Mouse (Mus musculus) heart, postnatal 36 days (tissue): ENCODE results near the gene Hist1h2br. TPM values are rescaled to one million over a fixed set of nuclear protein-coding genes. Genes with fewer than 3 reads are reported as not detected.
"Not testable (repeated sequence)": the region's sequence is repeated elsewhere in the genome, so short reads cannot be mapped to it uniquely, and the experiment has no call there.

Experiments used
- DNase-seq, 2 experiments: peaks; one replicate each; pipeline ENCODE4 v3.0.0; 2021 to 2022
- intact Hi-C: fragments of 180-260 bp; cut with DNase I; formaldehyde crosslinking; loops from one replicate; pipeline ENCODE4 v1.15.1; 2025
- total RNA-seq, 2 experiments: library from RNA; stranded (reverse); gene quantifications; 2 replicates each; pipeline ENCODE4 v1.2.3; 2021

The Hist1h2br gene
- total RNA-seq, 2 experiments from 2014 or later, result 35.2 to 36.8 TPM

DNA sequence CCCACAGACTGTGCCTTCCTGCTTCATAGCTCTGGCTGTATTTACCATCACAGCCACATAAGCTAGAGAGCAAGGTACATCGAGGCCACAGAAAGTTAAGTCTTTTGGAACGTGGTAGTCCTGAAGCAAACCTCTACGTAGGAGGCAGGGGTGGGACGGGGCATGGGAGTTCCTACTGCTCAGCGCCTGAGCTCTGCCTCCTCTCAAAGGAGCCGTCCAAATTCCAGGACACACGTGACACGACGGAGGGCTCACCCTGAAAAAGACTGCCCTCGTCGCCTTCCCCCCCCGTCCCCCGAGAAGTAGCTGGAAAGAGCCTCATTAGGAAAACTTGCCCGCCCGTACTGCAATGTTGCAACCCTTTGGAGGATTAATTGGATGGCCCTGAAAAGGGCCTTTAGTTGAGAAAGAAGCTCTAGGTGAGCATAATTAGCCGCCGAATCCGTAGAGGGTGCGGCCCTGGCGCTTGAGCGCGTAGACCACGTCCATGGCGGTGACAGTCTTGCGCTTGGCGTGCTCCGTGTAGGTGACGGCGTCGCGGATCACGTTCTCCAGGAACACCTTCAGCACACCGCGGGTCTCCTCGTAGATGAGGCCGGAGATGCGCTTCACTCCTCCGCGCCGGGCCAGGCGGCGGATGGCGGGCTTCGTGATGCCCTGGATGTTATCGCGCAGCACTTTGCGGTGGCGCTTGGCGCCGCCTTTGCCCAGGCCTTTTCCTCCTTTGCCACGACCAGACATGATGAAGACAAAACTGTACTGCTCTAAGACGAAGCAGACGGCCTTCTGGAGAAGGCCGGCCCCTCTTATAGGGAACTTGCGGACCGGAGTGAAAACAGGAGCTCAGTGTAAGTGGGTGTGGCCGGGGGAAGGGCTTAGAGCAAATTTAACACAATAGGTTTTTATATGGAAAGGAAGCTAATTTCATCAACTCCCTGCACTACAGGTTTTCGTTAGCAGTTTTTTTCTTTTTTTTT is 1.8 kb upstream of the Hist1h2br start, which contains the start of gene Hist1h4n:
Gene Hist1h4n, minus strand, starts transcription at position 779 of the 977 bp plus-strand sequence.
- peak in 1 of 2 experiments; percentile 44 for DNase-seq
- intact Hi-C loops, result loop anchor here (10.0 kb wide), 1 partner anchor 47 kb away; the partner anchor contains the start of genes Hist1h1b, Hist1h2an, Hist1h2bp and Hist1h3i

DNA sequence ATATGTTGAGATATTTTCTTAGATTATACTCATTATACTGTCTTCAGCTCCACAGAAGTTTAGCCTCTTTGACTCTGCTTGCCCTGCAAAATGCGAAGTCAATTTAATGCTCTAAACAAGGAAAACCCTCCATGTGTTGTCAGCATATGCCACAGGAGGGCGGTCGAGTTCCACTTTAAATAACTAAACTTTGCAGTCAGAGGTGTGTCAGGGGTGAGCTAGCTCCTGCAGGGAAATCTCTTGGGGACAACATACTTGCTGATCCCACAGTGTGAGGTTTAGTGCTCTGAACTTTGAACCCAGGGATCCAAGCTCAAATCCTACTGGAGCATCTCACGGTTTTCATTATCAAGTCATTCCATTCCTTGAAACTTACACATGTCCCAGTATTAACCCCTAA is 7.0 kb downstream of the Hist1h2br start:
- DNase-seq, intact Hi-C loops: not testable (repeated sequence)

DNA sequence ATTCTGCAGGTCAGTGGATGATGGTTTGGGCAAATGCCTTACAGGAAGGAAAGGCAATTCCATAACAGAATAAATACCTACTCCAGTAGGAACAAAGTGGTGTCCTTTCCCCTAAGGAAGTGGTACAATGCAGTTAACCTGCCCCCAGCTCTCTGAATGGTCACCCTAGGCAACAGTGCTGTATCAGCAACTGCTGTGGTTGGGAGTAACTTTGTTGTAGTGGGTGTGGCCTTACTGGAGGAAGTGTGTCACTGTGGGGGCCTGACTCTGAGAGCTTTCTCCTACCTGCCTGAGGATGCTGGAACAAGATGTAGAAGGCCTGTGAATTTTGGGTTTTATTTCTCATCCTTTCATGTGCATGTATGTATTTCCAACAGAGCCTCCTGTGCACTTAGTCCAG is 12.8 kb downstream of the Hist1h2br start:
- DNase-seq, intact Hi-C loops: not testable (repeated sequence)

DNA sequence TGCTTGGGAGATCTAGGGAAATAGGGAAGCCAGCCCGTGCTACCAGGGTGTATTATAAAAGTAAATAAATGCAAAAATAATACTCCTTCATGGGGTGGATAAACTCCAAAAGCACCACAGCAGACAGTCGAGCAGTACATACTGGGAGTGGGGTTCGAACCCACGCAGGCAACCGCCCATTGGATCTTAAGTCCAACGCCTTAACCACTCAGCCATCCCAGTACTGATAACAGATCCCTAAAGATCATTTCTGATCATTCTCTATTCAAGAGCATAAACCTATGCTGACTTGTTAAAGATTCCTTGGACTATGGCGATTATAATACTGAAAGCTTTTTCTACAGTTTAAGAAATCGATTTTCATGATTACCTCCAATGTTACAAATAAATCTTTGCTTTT is 14.3 kb downstream of the Hist1h2br start:
- no peak for DNase-seq
- intact Hi-C loops, result no loop called here

DNA sequence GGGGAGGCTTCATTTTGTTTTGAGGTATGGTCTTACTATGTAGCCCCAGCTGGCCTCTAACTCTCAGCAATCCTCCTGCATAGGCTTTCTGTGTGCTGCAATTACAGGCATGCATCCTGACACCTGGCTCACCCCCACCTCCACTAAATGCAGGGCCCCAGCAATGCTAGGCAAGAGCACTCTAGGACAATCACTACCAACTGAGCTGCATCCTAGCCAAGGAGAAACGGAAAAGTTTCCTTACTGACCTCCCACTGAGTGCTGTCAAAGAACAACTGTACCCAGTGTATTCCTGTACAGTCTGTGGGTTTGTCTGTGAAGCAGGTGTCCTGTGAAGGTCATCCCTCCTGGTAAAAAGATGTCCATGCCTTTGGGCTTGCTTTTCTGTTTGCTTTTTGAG is 17.2 kb downstream of the Hist1h2br start:
- intact Hi-C loops, result loop anchor here (10.0 kb wide), 4 partner anchors 64 to 1584 kb away; partner anchors contain the start of gene Zfp184
- not testable (repeated sequence) for DNase-seq

DNA sequence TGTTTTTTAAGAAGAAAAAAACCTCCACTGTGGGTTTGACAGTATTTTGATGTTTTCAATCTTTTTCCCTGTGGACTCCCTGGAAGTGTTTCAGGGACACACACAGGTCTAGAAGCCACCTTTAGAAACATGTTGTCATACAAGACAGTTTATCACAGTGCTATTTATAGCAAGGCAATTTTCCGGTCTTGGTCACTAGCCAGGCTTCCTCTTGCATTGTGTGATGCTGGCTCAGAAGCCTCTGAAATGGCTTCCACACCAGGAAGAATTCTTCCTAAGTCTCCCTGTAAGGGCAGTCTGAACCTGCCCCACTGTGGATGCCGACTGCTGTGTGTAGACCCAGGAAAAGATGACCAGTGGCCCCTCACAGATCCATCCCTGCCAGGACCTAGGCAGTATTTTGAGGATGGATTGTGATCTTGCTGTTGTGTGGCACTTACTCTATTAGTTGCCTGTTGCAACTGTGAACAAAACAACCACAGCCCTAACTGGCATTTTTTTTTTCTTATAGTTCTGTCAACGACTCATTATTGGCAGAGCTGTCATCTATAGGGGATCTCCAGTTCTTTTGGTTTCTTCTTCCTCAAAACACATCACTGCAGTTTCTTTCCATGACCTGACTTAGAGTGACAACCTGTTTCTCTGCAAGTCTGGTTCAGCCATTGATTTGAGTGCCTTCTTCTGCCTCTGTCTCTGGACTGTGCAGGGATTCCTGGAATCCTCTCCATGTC is 18.8 kb downstream of the Hist1h2br start:
- intact Hi-C loops, result loop anchor here (10.0 kb wide), 4 partner anchors 62 to 1582 kb away; partner anchors contain the start of gene Zfp184

DNA sequence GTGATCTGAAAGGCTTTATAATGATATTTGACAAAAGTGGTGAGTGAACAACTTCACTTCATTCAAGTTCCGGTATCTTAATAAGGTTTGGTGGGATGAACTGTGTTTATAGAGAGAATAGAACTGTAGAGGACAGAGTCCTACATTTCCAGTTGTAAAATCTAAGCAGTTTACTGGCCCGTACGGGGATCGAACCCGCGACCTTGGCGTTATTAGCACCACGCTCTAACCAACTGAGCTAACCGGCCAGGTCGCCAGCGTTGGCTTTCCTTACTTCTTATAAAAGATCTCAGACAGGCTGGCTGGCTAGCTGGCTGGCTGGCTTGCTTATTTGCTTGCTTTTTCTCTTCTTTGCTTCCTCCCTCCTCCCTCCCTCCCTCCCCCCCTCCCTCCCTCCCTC is 21.6 kb downstream of the Hist1h2br start:
- intact Hi-C loops, result loop anchor here (10.0 kb wide), 4 partner anchors 60 to 1580 kb away; partner anchors contain the start of gene Zfp184
- peak; percentile 80 to 81 for DNase-seq

More for the DNA sequence above, 18.8 kb downstream of the Hist1h2br start:
- peak; percentile 47 to 60 for DNase-seq

DNA sequence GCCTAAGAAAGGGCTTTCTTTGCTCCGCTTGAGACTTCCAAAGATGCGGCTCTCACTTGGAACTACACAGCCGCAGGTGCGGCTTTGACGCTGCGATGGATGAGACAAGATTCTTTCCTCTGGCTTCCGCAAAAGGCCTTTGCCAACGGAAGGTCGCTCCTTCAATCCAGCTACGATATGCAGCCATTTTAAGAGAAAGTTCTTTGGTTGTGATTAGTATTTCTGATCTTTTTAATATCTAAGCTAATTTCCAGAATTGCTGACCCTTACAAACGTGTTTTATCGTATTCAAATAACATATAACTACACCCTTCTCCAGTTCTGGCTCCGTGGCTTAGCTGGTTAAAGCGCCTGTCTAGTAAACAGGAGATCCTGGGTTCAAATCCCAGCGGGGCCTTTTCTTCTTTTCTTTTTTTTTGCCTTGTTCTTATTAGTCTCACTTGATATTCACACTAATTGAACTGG is 22.2 kb downstream of the Hist1h2br start:
- DNase-seq, result peak; percentile 28 to 29
- intact Hi-C loops, result loop anchor here (10.0 kb wide), 4 partner anchors 59 to 1579 kb away; partner anchors contain the start of gene Zfp184

DNA sequence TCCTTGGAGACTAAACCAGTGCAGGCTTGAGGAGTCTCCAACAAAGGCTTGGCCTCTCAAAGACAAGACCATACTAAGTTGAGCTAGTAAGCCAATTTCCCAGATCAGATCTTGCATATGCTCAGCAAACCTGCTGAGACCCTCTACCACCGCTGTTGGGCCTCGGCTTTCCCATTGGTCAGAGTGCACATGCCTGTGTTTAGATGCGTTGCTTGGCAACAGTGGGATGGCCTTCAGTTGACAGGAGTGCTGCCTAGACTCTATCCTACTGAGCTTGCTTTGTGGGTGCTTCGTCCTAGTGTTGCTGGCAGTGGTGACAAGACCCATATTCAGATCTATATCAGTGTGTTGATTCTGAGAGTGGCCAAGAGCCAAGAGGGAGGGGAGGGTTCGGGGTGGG is 28.1 kb downstream of the Hist1h2br start:
- intact Hi-C loops, result no loop called here
- DNase-seq, result no peak

DNA sequence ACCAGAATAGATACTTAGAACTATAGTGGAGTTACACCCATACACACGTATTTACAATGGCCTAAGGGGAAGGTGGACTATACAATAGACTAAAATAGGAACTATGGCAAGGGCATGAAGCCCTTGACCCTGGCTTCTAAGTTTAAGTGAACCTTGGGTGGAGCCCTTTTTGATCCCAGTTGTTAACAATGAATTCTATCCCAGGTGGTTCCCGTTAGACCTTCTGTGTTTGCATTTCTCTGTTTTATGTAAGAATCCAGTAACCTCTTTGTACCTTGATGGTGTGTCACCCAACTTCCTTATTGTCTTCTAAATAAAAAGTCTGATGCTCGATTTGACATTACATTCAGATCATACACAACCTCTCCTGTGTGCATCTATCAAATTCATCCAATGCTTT is 32.0 kb downstream of the Hist1h2br start:
- DNase-seq, intact Hi-C loops: not testable (repeated sequence)

DNA sequence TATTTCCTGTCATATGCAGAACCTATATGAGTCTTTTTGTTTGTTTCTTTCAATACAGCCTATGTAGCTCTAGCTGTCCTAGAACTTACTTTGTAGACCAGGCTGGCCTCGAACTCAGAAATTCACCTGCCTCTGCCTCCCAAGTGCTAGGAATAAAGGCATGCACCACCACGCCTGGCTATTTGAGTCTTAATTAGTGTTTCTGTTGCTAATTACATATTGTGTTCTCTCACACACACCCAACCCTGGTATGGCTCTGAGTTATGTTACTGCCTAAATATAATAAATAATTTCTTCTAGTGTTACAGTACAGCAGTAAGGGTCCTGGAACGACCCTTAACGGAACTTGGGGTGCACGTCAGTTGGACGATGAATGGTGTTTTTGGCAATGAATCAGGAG is 47.2 kb downstream of the Hist1h2br start:
- intact Hi-C loops, result no loop called here
- no peak for DNase-seq

DNA sequence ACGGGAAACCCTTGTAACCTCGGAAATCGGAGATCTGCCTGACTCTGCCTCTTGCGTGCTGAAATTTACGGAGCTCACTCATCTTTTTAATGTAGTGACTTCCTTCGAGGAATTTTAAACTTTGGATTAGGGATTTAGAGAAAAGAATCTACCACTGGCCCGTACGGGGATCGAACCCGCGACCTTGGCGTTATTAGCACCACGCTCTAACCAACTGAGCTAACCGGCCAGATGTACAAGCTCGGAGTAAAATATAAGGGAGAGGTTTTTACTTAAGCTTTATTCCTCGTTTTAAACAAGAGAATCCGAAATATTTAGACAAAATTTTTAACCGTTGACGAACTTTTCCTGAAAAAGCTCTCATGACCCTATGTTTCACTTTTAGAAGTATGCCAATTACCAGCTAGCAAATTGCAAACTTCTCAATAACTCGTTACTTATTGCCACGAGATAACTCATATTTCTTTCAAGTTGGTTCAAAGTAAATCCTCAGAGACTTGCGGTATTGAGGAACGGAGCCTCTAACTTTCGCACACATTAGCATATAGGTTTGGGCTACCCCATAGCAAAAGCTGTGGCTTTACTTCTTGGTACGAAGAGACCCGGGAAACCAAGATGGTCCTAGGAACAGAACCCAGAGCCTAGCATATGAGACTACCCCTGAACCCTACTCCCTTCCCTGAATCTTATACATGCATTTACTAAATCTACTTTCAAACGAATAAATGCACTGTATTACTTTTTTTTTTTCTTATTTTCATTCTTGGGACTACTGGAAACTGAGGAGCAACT is 48.5 kb downstream of the Hist1h2br start:
- DNase-seq, result peak; percentile 3 to 25
- intact Hi-C loops, result no loop called here

DNA sequence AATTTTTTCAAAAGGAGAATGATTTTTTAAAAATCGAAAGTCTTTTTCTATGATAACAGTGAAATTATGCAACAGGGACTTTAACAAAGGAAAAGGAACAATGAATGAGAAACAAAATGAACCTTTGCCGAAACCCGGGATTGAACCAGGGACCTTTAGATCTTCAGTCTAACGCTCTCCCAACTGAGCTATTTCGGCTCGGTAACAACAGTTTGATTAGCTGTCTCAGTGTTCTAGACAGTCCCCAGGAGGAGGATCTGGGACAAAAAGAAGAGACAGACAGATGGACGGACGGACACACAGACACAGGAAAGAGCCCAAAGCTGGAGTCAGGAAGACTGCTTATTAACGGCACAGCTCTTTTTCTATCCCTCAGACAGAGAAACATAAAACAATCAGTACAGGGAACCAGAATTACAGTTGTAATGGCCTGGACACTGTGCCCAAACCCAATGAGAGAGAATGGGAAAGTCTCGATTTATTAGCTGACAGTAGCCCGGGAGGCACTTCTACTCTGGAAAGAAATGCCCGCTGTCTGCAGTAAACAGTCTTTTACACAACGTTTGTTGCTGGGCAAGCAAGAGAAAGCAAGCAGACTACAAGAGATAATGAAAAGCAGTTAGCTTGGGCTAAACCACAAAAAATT is 49.3 kb downstream of the Hist1h2br start:
- intact Hi-C loops, result no loop called here
- peak; percentile 9 to 23 for DNase-seq

DNA sequence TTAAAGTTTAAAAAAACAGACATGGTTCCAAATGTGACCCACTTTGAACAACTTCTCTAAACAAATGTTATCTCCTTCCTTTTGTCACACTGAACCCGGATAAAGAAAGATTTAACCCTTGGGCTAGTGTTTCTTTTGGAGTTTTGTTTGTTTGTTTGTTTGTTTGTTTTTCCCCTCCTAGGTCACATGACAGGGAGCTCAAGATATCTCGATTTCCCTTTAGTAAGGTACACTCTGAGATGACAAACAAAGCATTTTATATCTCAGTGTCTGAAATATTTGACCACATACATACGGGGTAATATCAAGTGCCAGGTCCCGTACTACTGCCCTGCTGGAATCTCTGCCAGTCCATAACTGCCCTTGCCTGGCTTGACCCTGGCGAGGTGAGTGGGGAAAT is 49.9 kb downstream of the Hist1h2br start:
- intact Hi-C loops, result no loop called here
- no peak for DNase-seq

DNA sequence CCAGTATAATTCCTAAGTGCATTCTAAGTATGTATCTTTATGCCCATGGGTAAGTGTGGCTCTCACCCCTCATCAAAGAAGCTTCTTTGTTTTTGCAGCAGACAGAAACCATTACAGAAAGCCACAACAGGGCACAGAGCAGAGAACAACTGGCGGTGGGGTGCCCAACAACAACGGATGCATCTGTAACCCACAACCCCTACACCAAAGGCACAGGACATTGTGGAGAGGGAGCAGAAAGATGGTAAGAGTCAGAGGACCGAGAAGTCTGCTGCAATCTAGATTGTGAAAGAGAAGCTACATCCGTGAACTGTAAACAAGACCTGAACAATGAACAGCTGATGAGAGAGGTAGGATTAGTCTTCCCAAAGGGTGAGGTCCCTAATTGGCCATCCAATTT is 51.0 kb downstream of the Hist1h2br start:
- intact Hi-C loops, result no loop called here
- no peak for DNase-seq
